Mouse (Mus musculus): ENCODE data around the gene Gramd1b. TPM values are rescaled to one million over a fixed set of nuclear protein-coding genes. Genes with fewer than 3 reads are reported as not detected.

Gene Gramd1b
- 2.5 and 4.0 TPM in 2 replicates for polyA plus RNA-seq (2014; fragmentation: Nextera tagmentation; extraction: Ambion mirVana)

DNA sequence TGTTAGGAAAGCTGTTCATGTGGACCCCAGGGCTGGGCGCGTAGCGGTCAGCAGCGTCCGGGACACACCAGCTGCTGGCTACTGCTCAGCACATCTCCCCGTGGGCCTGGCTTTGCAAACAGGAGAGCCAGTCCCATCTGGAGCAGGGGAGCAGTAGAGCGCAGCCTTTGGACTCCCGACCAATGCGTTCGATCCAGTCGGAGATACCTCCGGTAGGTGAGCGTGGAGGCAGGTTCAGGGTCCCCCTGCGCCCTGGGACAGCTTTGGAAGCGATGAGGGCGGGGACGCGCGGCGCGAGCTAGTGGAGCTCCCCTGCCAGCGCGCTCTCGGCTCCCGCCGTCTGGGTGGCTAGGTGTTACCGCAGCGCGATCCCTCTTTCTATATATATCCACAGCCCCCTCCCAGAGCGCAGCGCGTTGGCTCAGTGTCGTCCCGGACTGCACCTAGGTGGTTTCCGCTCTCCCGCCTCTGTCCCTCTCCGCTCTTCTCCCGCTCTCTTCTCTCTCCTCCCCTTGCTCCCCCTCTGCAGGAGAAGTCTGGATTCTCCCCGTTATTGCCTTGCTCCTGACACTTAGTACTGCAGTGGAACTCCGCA lies at the start of gene Gramd1b:
Gramd1b (minus strand) TSS at position 357 of the 595 bp plus-strand sequence.
- ATAC-seq (ENCODE audit: insufficient read depth, low FRiP score, low TSS enrichment) (peak; percentile 48), DNase-seq (ENCODE audit: low spot score) (peak; percentile 59)
- H3K4me2 ChIP-seq (ENCODE audit: low read depth): peak within 1 kb of the TSS; percentile 66
- 2% methylated on average over 40 of the region's 40 CpGs for WGBS
- H3K27me3 ChIP-seq (ENCODE audit: control insufficient read depth, insufficient read depth, low read length): peaks cover 3% of the 10 kb centered on the region; the same call in 1 of the 2 replicates
- H3K36me3 ChIP-seq (ENCODE audit: control insufficient read depth, insufficient read depth, low read length): no peaks in the 10 kb centered on the region
- H3K9me3 ChIP-seq (ENCODE audit: control insufficient read depth, low read length): no peaks in the 10 kb centered on the region
- H3K4me3 ChIP-seq (ENCODE audit: low read depth, low read length): peak within 1 kb of the TSS; percentile 40
- H3K27ac ChIP-seq (ENCODE audit: low read depth, low read length): no peak within 1 kb of the TSS
- no peaks in the 10 kb centered on the region for H3K4me1 ChIP-seq (ENCODE audit: control insufficient read depth, insufficient read depth, low read length)
- H3K9ac ChIP-seq (ENCODE audit: low read length): peak within 1 kb of the TSS; percentile 41

DNA sequence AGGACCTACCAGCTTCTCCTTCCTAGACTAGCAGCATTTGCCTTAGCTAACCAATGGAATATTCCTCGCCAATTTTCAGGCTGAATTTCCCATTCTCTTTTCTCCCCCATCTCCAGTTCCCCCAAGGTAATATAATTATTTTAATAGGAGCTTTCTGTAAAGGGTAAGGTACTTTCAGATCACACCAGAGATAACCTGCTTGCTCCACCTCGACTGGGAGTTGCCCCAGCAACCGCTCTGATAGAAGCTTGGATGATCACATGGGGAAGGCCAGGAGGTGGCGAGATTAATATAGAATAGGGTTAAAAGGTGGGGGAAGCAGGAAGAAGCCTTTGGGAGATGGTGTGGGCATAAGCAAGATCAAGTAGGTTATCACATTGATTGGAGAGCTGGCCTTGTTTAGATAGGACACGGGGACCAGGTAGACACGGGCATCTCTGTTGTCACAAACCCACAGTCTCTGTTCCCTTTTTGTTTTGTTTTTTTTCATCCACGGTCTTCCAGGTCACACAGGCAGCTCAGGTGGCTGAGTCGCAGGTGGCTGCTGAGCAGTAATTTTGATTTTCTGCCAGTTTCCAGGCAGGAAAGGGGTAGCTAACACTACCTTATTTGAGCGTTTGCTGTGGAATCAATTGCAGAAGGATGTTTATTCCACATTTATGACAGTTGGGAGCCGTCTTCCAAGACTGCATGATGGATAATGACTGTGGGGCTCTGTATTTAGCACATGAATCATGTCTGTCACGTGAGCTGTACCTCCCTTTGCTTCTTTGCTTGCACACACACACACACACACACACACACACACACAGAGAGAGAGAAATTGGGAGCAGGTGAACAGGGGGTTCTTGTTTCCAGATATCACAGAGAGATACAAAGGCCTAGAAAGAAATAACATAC lies 47.8 kb upstream of the Gramd1b start:
- H3K36me3 ChIP-seq (ENCODE audit: control insufficient read depth, insufficient read depth, low read length): no peaks in the 10 kb centered on the region
- DNase-seq (ENCODE audit: low spot score) (no peak), ATAC-seq (ENCODE audit: insufficient read depth, low FRiP score, low TSS enrichment) (no peak)
- 74% methylated on average over 11 of the region's 11 CpGs for WGBS
- no peak overlapping the region for H3K9ac ChIP-seq (ENCODE audit: low read length)
- H3K9me3 ChIP-seq (ENCODE audit: control insufficient read depth, low read length): no peaks in the 10 kb centered on the region
- H3K27ac ChIP-seq (ENCODE audit: low read depth, low read length): no peak overlapping the region
- H3K27me3 ChIP-seq (ENCODE audit: control insufficient read depth, insufficient read depth, low read length): no peaks in the 10 kb centered on the region
- H3K4me1 ChIP-seq (ENCODE audit: control insufficient read depth, insufficient read depth, low read length): no peaks in the 10 kb centered on the region
- no peak overlapping the region for H3K4me3 ChIP-seq (ENCODE audit: low read depth, low read length)
- H3K4me2 ChIP-seq (ENCODE audit: low read depth): no peak overlapping the region

DNA sequence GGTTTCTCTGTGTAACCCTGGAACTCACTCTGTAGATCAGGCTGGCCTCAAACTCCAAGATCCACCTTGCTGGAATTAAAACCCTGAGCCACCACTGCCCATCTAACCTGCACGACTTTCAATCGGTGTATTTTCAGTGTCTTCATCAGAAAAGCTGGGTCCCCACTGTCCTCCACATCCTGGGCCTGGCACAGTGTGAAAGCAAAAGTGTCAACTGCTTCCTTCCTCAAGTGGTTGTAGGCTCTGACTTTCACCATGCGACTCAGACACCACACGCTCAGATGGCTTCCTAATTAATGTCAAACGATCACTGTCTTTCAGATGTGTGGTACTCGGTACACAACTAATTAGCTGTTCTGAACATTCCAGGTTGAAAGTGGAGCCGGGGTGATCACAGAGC lies 45.9 kb upstream of the Gramd1b start:
- DNase-seq (ENCODE audit: low spot score): no peak
- WGBS: 79% methylated on average over 7 of the region's 7 CpGs

DNA sequence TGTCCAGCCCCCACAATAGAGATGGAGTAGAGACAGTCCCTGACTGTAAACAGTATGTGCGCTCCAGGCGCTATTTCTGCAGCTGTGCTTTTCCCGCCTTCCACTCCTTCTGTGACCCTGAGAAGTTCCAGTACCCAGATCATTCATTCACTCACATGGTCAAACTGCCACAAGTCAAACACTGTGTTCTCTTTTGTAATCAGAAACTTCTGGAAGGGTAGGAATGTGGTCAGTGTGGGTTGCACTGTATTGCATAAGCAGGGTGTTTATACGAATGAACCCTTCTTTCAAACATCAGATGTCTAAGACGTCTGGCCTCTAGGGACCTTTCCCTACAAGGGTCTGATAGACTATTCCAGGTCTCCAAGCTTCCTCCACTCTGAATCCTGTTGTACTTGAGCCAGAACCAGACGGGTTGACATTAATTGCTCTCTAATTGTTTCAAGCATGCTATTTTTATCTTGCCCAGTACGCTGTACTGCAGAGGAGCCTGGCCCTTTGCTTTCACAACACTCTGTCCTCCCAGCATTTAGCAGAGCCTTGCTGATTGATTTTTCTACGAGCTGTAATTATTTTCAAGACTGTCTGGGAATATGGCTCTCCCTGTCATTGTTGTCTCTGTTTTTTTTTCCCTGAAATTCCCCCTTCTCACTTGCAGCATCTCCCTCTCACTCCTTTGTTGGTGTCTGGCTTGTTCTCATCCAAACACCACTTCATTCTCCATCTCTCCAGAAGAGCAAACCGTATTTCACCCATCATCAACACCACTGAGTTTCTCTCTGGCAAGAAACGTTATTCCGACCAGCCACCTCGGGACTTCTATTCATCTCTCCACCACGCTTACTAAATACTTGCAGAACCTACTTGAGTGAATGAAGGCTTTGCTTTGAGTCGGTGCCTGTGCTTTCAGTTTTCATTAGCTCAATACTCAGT lies 44.1 kb upstream of the Gramd1b start:
- H3K27ac ChIP-seq (ENCODE audit: low read depth, low read length): no peak overlapping the region
- no peak for ATAC-seq (ENCODE audit: insufficient read depth, low FRiP score, low TSS enrichment)

More for the DNA sequence above, 45.9 kb upstream of the Gramd1b start:
- no peak overlapping the region for H3K27ac ChIP-seq (ENCODE audit: low read depth, low read length)
- no peaks in the 10 kb centered on the region for H3K36me3 ChIP-seq (ENCODE audit: control insufficient read depth, insufficient read depth, low read length)
- H3K4me2 ChIP-seq (ENCODE audit: low read depth): no peak overlapping the region
- no peak overlapping the region for H3K9ac ChIP-seq (ENCODE audit: low read length)
- no peak for ATAC-seq (ENCODE audit: insufficient read depth, low FRiP score, low TSS enrichment)
- H3K27me3 ChIP-seq (ENCODE audit: control insufficient read depth, insufficient read depth, low read length): no peaks in the 10 kb centered on the region
- H3K4me3 ChIP-seq (ENCODE audit: low read depth, low read length): no peak overlapping the region
- H3K4me1 ChIP-seq (ENCODE audit: control insufficient read depth, insufficient read depth, low read length): no peaks in the 10 kb centered on the region
- H3K9me3 ChIP-seq (ENCODE audit: control insufficient read depth, low read length): no peaks in the 10 kb centered on the region

DNA sequence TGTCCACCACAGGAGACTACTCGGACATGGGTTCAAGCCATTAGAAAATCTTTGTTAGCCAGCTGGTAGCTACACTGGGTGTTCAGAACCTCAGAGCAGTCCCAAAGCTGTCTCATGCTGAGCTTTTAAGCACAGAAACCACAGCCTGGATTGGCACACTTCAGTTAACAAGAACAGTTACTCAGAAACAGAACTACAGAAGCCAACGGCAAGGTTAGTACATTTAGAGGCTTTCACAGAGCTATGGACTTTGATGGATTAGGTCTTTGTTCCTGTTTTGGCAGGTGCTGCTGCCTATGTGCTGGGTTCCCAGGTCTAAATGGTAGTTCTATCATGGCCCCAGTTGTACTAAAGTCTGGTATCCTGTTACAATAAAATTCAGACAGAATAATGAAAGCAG lies 40.1 kb upstream of the Gramd1b start:
- ATAC-seq (ENCODE audit: insufficient read depth, low FRiP score, low TSS enrichment): no peak
- Histone ChIP-seq H3K4me2 (ENCODE audit: low read depth) (no peak overlapping the region), H3K27ac (ENCODE audit: low read depth, low read length) (no peak overlapping the region), H3K4me3 (ENCODE audit: low read depth, low read length) (no peak overlapping the region), H3K9me3 (ENCODE audit: control insufficient read depth, low read length) (no peaks in the 10 kb centered on the region), H3K9ac (ENCODE audit: low read length) (no peak overlapping the region), H3K4me1 (ENCODE audit: control insufficient read depth, insufficient read depth, low read length) (no peaks in the 10 kb centered on the region), H3K27me3 (ENCODE audit: control insufficient read depth, insufficient read depth, low read length) (no peaks in the 10 kb centered on the region), H3K36me3 (ENCODE audit: control insufficient read depth, insufficient read depth, low read length) (no peaks in the 10 kb centered on the region)
- no peak for DNase-seq (ENCODE audit: low spot score)
- 69% methylated on average over 2 of the region's 2 CpGs for WGBS

More for the DNA sequence above, 44.1 kb upstream of the Gramd1b start:
- WGBS: 79% methylated on average over 14 of the region's 14 CpGs
- H3K9me3 ChIP-seq (ENCODE audit: control insufficient read depth, low read length): no peaks in the 10 kb centered on the region
- no peaks in the 10 kb centered on the region for H3K4me1 ChIP-seq (ENCODE audit: control insufficient read depth, insufficient read depth, low read length)
- no peaks in the 10 kb centered on the region for H3K27me3 ChIP-seq (ENCODE audit: control insufficient read depth, insufficient read depth, low read length)
- no peak overlapping the region for H3K4me2 ChIP-seq (ENCODE audit: low read depth)
- H3K9ac ChIP-seq (ENCODE audit: low read length): no peak overlapping the region
- H3K36me3 ChIP-seq (ENCODE audit: control insufficient read depth, insufficient read depth, low read length): no peaks in the 10 kb centered on the region
- no peak overlapping the region for H3K4me3 ChIP-seq (ENCODE audit: low read depth, low read length)
- no peak for DNase-seq (ENCODE audit: low spot score)

DNA sequence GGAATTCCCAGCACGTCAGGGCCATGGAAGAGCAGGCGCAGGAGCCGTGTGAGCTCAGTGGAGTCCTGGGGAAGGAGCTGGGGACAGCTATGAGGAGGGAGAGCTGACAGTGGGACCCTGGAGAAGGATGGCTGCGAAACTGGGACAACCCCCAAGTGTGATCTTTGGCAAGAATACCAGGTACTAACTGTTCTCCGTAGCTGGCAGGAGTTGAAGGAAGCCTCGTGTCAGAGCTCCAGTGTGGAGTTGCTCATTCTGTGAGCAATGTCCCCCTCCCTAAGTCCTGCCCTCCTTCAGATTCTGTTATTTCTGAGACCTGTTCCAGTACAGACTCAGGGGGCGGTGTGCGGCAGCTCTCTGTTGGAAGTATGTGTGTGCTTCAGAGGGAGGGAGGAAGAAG lies 36.9 kb upstream of the Gramd1b start:
- H3K36me3 ChIP-seq (ENCODE audit: control insufficient read depth, insufficient read depth, low read length): no peaks in the 10 kb centered on the region
- no peak overlapping the region for H3K4me3 ChIP-seq (ENCODE audit: low read depth, low read length)
- no peak overlapping the region for H3K9ac ChIP-seq (ENCODE audit: low read length)
- WGBS: 83% methylated on average over 8 of the region's 8 CpGs
- no peaks in the 10 kb centered on the region for H3K4me1 ChIP-seq (ENCODE audit: control insufficient read depth, insufficient read depth, low read length)
- no peak overlapping the region for H3K27ac ChIP-seq (ENCODE audit: low read depth, low read length)
- DNase-seq (ENCODE audit: low spot score) (no peak), ATAC-seq (ENCODE audit: insufficient read depth, low FRiP score, low TSS enrichment) (no peak)
- H3K27me3 ChIP-seq (ENCODE audit: control insufficient read depth, insufficient read depth, low read length): no peaks in the 10 kb centered on the region
- H3K4me2 ChIP-seq (ENCODE audit: low read depth): no peak overlapping the region
- H3K9me3 ChIP-seq (ENCODE audit: control insufficient read depth, low read length): no peaks in the 10 kb centered on the region

- Histone ChIP-seq H3K9ac (ENCODE audit: low read length) (no peak overlapping the region), H3K4me3 (ENCODE audit: low read depth, low read length) (no peak overlapping the region), H3K4me1 (ENCODE audit: control insufficient read depth, insufficient read depth, low read length) (no peaks in the 10 kb centered on the region), H3K36me3 (ENCODE audit: control insufficient read depth, insufficient read depth, low read length) (no peaks in the 10 kb centered on the region), H3K4me2 (ENCODE audit: low read depth) (no peak overlapping the region), H3K27ac (ENCODE audit: low read depth, low read length) (no peak overlapping the region), H3K27me3 (ENCODE audit: control insufficient read depth, insufficient read depth, low read length) (no peaks in the 10 kb centered on the region), H3K9me3 (ENCODE audit: control insufficient read depth, low read length) (no peaks in the 10 kb centered on the region)
- DNase-seq (ENCODE audit: low spot score) (no peak), ATAC-seq (ENCODE audit: insufficient read depth, low FRiP score, low TSS enrichment) (no peak)
Measured at GRCm38 (mm10) chr9:40563750-40564149, 32.6 kb upstream of the Gramd1b start.

- Histone ChIP-seq H3K4me3 (ENCODE audit: low read depth, low read length) (no peak overlapping the region), H3K4me2 (ENCODE audit: low read depth) (no peak overlapping the region), H3K9ac (ENCODE audit: low read length) (no peak overlapping the region), H3K27ac (ENCODE audit: low read depth, low read length) (no peak overlapping the region), H3K4me1 (ENCODE audit: control insufficient read depth, insufficient read depth, low read length) (no peaks in the 10 kb centered on the region), H3K27me3 (ENCODE audit: control insufficient read depth, insufficient read depth, low read length) (no peaks in the 10 kb centered on the region), H3K9me3 (ENCODE audit: control insufficient read depth, low read length) (no peaks in the 10 kb centered on the region), H3K36me3 (ENCODE audit: control insufficient read depth, insufficient read depth, low read length) (no peaks in the 10 kb centered on the region)
- DNase-seq (ENCODE audit: low spot score) (no peak), ATAC-seq (ENCODE audit: insufficient read depth, low FRiP score, low TSS enrichment) (no peak)
- WGBS: 82% methylated on average over 7 of the region's 7 CpGs
Measured at GRCm38 (mm10) chr9:40559646-40560045, 28.5 kb upstream of the Gramd1b start.
